Mouse (Mus musculus): ENCODE results near the gene Zfp853.

DNA sequence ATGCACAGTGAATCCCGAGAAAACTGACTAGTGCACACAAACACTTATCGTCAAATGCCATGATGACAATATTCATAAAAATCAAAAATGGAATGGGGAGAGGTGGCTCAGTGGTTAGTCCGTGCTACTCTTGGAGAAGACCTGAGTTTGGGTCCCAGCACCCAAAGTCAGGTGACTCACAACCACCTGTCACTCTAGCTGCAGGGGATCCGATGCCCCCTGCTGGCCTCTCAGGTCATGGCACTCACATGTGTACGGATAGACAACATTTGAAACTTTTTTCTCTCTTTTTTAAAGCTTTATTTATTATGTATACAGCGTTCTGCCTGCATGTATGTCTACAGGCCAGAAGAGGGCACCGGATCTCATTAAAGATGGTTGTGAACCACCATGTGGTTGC lies 5.0 kb upstream of the Zfp853 start:
- TF ChIP-seq POLR2A (IDR thresholded peaks at IDR 0.05; ENCODE audit: insufficient read depth, low read length) (no peak), CTCF (IDR thresholded peaks at IDR 0.05; ENCODE audit: low read depth, low read length) (peak; percentile 59), EP300 (IDR thresholded peaks at IDR 0.05; ENCODE audit: insufficient read depth, low read depth, low read length) (no peak)

All from ES-Bruce4 (cell line).